ENCODE assay signal across 9 mouse cellular contexts in the genomic region with DNA sequence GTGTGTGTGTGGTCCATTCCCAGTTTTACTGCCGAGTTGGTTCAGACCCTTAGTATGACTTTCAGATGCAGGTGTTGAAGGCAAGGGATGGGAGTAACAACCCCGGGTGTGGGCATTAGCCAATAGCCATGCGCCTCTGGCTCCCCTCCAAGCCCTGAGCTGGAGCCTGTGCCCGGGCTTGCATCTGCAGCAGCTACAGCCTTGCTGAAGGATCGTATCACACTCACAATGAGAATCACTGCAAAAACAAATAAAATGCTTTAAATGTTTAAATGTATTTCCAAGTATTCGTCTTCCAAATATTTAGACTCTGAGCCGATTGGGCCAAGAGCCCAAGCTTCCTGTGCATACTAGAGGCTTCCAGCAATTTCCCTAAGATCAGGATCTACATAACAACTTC.
DNase-seq lines count a peak whose midpoint lies in the region; ATAC-seq and TF ChIP-seq lines count a peak whose summit lies in the region.
"Had no signal": no experiment of that assay in that cellular context is flagged by ENCODE, and none has a peak within 500 bp of the region (broad histone marks: within the 10 kb centered on the region; RNA-seq: fewer than 3 reads in every experiment).

No protein-coding gene starts in this region.

- DNase-seq in heart, adult 8-10 months (ENCODE audit: low spot score): peak; percentile 53
- DNase-seq in adrenal gland, adult 18-20 months (ENCODE audit: low spot score in 2 of 2): peak; percentile 48 to 50
- DNase-seq in kidney, adult 9 months: peak; percentile 35
- peak; percentile 82 for DNase-seq in lung, embryonic 14.5 days
- DNase-seq in urinary bladder, postnatal 4 days (ENCODE audit: low spot score in 2 of 2): peak; percentile 54 to 67
- DNase-seq in natural killer cell, adult 2 months (ENCODE audit: low spot score in 2 of 2): no peak

- ATAC-seq in heart, embryonic 11.5 days (replicated peaks; ENCODE audit: insufficient number of reproducible peaks, low FRiP score, low TSS enrichment): no peak
- ATAC-seq in embryonic facial prominence, embryonic 15.5 days (ENCODE audit: insufficient number of reproducible peaks, low FRiP score, low TSS enrichment, low read depth): no peak
- ATAC-seq in lung, embryonic 14.5 days (ENCODE audit: insufficient read depth): peak; percentile 52

- no peaks in the 10 kb centered on the region for H3K27me3 ChIP-seq in heart, embryonic 11.5 days (ENCODE audit: control insufficient read depth, insufficient read depth, low read length)
- no peaks in the 10 kb centered on the region for H3K27me3 ChIP-seq in embryonic facial prominence, embryonic 15.5 days
- no peaks in the 10 kb centered on the region for H3K27me3 ChIP-seq in lung, embryonic 14.5 days (ENCODE audit: insufficient read depth, low read length)
- H3K27me3 ChIP-seq: heart, embryonic 13.5 days had no signal

- no peak overlapping the region for H3K4me3 ChIP-seq in heart, embryonic 11.5 days (ENCODE audit: low read depth, low read length)
- H3K4me3 ChIP-seq in embryonic facial prominence, embryonic 15.5 days (replicated peaks): no peak overlapping the region
- no peak overlapping the region for H3K4me3 ChIP-seq in lung, embryonic 14.5 days (ENCODE audit: low read depth, low read length)
- H3K4me3 ChIP-seq: heart, embryonic 13.5 days had no signal

- no peaks in the 10 kb centered on the region for H3K36me3 ChIP-seq in heart, embryonic 11.5 days (ENCODE audit: control insufficient read depth, insufficient read depth, low read length)
- H3K36me3 ChIP-seq in embryonic facial prominence, embryonic 15.5 days: no peaks in the 10 kb centered on the region
- no peaks in the 10 kb centered on the region for H3K36me3 ChIP-seq in lung, embryonic 14.5 days (ENCODE audit: insufficient read depth)
- H3K36me3 ChIP-seq: heart, embryonic 13.5 days had no signal

- H3K27ac ChIP-seq in heart, embryonic 11.5 days (ENCODE audit: low read depth, low read length): no peak overlapping the region
- peak overlapping the region; percentile 72 for H3K27ac ChIP-seq in embryonic facial prominence, embryonic 15.5 days (replicated peaks)
- H3K27ac ChIP-seq in lung, embryonic 14.5 days (ENCODE audit: low read depth): peak overlapping the region; percentile 82
- H3K27ac ChIP-seq: heart, embryonic 13.5 days had no signal

- H3K4me2 ChIP-seq in heart, embryonic 11.5 days: no peak overlapping the region
- no peak overlapping the region for H3K4me2 ChIP-seq in embryonic facial prominence, embryonic 15.5 days (replicated peaks)
- H3K4me2 ChIP-seq in lung, embryonic 14.5 days: peak overlapping the region; percentile 41; the same call in 1 of the 2 replicates
- H3K4me2 ChIP-seq: heart, embryonic 13.5 days had no signal

- WGBS in heart, embryonic 11.5 days (ENCODE audit: insufficient replicate concordance): 62% methylated on average over 7 of the region's 7 CpGs
- 32% methylated on average over 7 of the region's 7 CpGs for WGBS in embryonic facial prominence, embryonic 15.5 days
- 18% methylated on average over 7 of the region's 7 CpGs for WGBS in lung, embryonic 14.5 days

- TF ChIP-seq CTCF in lung, embryonic 14.5 days (IDR thresholded peaks at IDR 0.05; ENCODE audit: low read depth): no peak

- peaks cover 9% of the 10 kb centered on the region; the same call in 1 of the 2 replicates for H3K4me1 ChIP-seq in heart, embryonic 11.5 days (ENCODE audit: control insufficient read depth, insufficient read depth, low read length)
- peaks cover 37% of the 10 kb centered on the region for H3K4me1 ChIP-seq in embryonic facial prominence, embryonic 15.5 days
- peaks cover 39% of the 10 kb centered on the region for H3K4me1 ChIP-seq in lung, embryonic 14.5 days (ENCODE audit: insufficient read depth)

- no peaks in the 10 kb centered on the region for H3K9me3 ChIP-seq in heart, embryonic 11.5 days (replicated peaks; ENCODE audit: control insufficient read depth, low read length)
- no peaks in the 10 kb centered on the region for H3K9me3 ChIP-seq in embryonic facial prominence, embryonic 15.5 days (replicated peaks)
- H3K9me3 ChIP-seq in lung, embryonic 14.5 days (ENCODE audit: low read depth, low read length): no peaks in the 10 kb centered on the region
- H3K9me3 ChIP-seq: heart, embryonic 13.5 days had no signal

- H3K9ac ChIP-seq in heart, embryonic 11.5 days (ENCODE audit: low read depth, low read length): no peak overlapping the region
- H3K9ac ChIP-seq in embryonic facial prominence, embryonic 15.5 days: no peak overlapping the region
- H3K9ac ChIP-seq in lung, embryonic 14.5 days: no peak overlapping the region
- H3K9ac ChIP-seq: heart, embryonic 13.5 days had no signal

Comparison
In these comparisons a context has a peak if more than half of its experiments do, and no peak if none do; other contexts are left out.
1. DNase-seq: peak in heart, adult 8-10 months (single experiment), adrenal gland, adult 18-20 months (2 of 2), kidney, adult 9 months (single experiment), lung, embryonic 14.5 days (single experiment) and urinary bladder, postnatal 4 days (2 of 2); none in natural killer cell, adult 2 months (0 of 2).